ENCODE assay signal across 8 mouse cellular contexts in the genomic region with DNA sequence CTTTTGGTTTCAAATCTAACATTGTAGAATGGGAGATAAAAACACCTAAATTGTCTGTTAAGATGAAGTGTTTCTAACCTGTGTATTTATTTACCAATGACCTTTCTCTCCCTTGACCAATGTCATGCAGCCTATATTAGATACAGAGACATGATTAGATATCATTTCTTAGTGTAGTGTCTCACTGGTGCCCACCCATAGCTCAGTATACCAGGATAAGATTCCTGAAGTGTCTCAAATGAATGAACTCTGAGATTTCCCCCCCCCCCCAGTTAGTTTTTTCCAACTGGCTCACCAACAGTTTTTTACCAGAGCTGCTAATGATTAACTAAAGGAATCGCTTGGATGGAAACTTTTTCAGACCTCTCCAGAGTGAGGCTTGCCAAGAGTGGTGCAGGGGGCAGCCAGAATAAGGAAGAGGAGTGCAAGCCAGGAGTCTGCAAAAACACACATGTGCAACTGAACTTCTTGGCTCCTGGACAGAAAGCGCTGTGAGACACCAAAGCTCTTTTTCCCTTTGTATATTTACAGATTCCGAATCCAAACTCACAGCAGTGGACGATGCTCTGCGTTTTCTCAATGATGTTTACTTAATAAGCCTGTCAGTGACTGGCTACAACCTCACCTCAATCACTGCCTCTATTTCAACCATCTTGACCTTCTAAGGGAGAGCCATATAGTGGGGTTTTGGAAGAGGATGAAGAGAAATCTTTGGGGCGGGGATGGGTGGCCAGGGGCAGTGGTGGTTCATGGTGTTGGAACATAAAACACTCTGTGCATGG.
DNase-seq lines count a peak whose midpoint lies in the region; ATAC-seq lines count a peak whose summit lies in the region.

No protein-coding gene starts in this region.

- no peak for ATAC-seq in granulocyte monocyte progenitor cell, adult 5-6 weeks (replicated peaks; ENCODE audit: poor library complexity, severe bottlenecking)
- no peak; the same call in 1 of the 2 replicates for ATAC-seq in megakaryocyte progenitor cell, adult 5-6 weeks (replicated peaks; ENCODE audit: poor library complexity)

- peak; percentile 18 for DNase-seq in adrenal gland, adult 2 months
- no peak for DNase-seq in adrenal gland, adult 8-10 months
- DNase-seq in urinary bladder, postnatal 14 days (ENCODE audit: low spot score) = peak; percentile 56
- DNase-seq in urinary bladder, postnatal 25 days (ENCODE audit: low spot score) = no peak
- DNase-seq in kidney, postnatal 25 days = peak; percentile 81 to 93
- DNase-seq in lung, postnatal 4 days = peak; percentile 63 to 81

Comparison
In these comparisons a context has a peak if more than half of its experiments do, and no peak if none do; other contexts are left out.
1. DNase-seq: peak in adrenal gland, adult 2 months (single experiment), urinary bladder, postnatal 14 days (single experiment), kidney, postnatal 25 days (2 of 2) and lung, postnatal 4 days (2 of 2); none in adrenal gland, adult 8-10 months (single experiment) and urinary bladder, postnatal 25 days (single experiment).